Mouse (Mus musculus) hindbrain, embryonic 15.5 days (tissue): Measurements from ENCODE around the gene Crispld2. TPM values are rescaled to one million over a fixed set of nuclear protein-coding genes. Genes with fewer than 3 reads are reported as not detected.
A peak's percentile ranks its signal among the peaks of the same experiment; 100 is the strongest.

Source experiments
- ATAC-seq: fragments of 200-750 bp; cut with Nextera tagmentation; 2 replicates; pipeline ENCODE4 v1.8.0; 2017; ENCODE audit warnings: low read depth, moderate number of reproducible peaks, moderate TSS enrichment; ENCODE audit not compliant: low FRiP score
- H3K27ac ChIP-seq: fragments of 300-500 bp; sonication (generic); replicated peaks from 2 replicates; pipeline ENCODE4 v1.5.1; 2015; ENCODE audit warnings: mild to moderate bottlenecking, inconsistent platforms
- H3K27me3 ChIP-seq: fragments of 300-500 bp; sonication (generic); 2 replicates; pipeline ENCODE4 v1.6.1; 2015; ENCODE audit warnings: control low read depth, inconsistent platforms
- H3K36me3 ChIP-seq: fragments of 300-500 bp; sonication (generic); 2 replicates; pipeline ENCODE4 v1.6.1; 2015; ENCODE audit warnings: control low read depth, inconsistent platforms
- H3K4me1 ChIP-seq: fragments of 300-500 bp; sonication (generic); replicated peaks from 2 replicates; pipeline ENCODE4 v1.6.1; 2015; ENCODE audit warnings: control low read depth, inconsistent platforms
- H3K4me2 ChIP-seq: fragments of 300-500 bp; sonication (generic); 2 replicates; pipeline ENCODE4 v1.6.1; 2015; ENCODE audit warnings: moderate library complexity, mild to moderate bottlenecking, inconsistent platforms
- H3K4me3 ChIP-seq: fragments of 300-500 bp; sonication (generic); 2 replicates; pipeline ENCODE4 v1.5.1; 2015; ENCODE audit warnings: mild to moderate bottlenecking, inconsistent platforms
- H3K9ac ChIP-seq: fragments of 300-500 bp; sonication (generic); 2 replicates; pipeline ENCODE4 v1.6.1; 2015; ENCODE audit warnings: inconsistent platforms
- H3K9me3 ChIP-seq: fragments of 300-500 bp; sonication (generic); 2 replicates; pipeline ENCODE4 v1.6.1; 2016; ENCODE audit warnings: control low read depth, inconsistent platforms
- WGBS: fragments of 180-500 bp; shearing (Covaris S2); methylation state at CpG from one replicate; pipeline ENCODE4 v1.1.7; 2015; 5-methylcytosine and 5-hydroxymethylcytosine counted together
- polyA plus RNA-seq: library from polyadenylated mRNA; unstranded; fragments of >200 nt; fragmentation: Nextera tagmentation; extraction: Ambion mirVana; gene quantifications from 2 replicates; pipeline ENCODE4 v1.2.1, GENCODE M21; 2015

Crispld2 gene
- polyA plus RNA-seq, 1 experiment from 2014 or later: 1.8 TPM

DNA sequence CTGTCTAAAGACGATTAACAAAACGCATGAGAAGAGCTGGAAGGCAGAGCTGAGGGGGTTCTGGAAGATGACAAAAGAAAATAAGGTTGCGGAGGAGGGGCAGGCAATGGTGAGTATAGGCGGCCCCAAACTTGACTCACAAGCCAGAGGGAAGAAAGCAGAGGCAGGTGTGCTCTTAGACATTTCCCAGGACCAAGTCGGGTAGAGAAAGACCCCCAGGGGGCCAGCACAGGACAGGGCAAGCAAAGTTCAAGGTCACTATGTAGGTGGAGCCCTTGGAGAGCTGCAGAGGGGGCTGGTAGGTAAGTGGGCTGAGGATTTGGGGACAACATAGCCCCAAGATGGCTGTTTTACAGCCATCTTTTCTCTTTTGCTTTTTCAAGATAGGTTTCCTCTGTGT, 87.1 kb downstream of the Crispld2 start:
- WGBS: 65% methylated on average over 5 of the region's 5 CpGs
- no peak for ATAC-seq
- H3K27me3 ChIP-seq: no peaks in the 10 kb centered on the region

DNA sequence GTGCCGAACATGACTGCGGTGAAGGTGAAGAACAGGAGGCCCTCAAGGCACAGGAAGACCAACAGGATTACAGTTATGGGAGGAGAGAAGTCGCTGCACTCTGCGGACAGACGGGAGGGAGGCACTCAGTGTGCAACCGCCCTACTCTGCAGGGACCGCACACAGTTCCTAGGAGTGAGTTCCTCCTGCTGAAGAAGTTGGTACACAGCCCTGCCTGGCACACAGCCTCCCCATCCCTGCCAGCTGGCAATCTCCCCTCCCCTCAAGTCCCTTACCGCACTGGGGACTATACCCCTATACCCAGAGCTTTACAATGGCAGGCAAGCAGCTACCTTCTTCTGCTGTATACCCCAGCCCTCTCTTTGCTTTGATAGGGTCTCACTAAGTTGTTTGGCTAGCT, 91.0 kb downstream of the Crispld2 start:
- no peak overlapping the region for H3K9ac ChIP-seq
- no peaks in the 10 kb centered on the region for H3K27me3 ChIP-seq
- H3K36me3 ChIP-seq: peaks cover 55% of the 10 kb centered on the region
- H3K27ac ChIP-seq: no peak overlapping the region
- 0 out of 2 replicates have a peak, but pooled peaks have one; percentile 17 for ATAC-seq
- H3K4me1 ChIP-seq: no peaks in the 10 kb centered on the region
- H3K9me3 ChIP-seq: no peaks in the 10 kb centered on the region
- H3K4me2 ChIP-seq: no peak overlapping the region
- H3K4me3 ChIP-seq: no peak overlapping the region
- 83% methylated on average over 8 of the region's 8 CpGs for WGBS

More for the DNA sequence above, 87.1 kb downstream of the Crispld2 start:
- H3K9ac ChIP-seq: no peak overlapping the region
- no peak overlapping the region for H3K4me3 ChIP-seq
- peaks cover 22% of the 10 kb centered on the region for H3K36me3 ChIP-seq
- no peak overlapping the region for H3K27ac ChIP-seq
- no peaks in the 10 kb centered on the region for H3K9me3 ChIP-seq
- H3K4me1 ChIP-seq: no peaks in the 10 kb centered on the region
- H3K4me2 ChIP-seq: no peak overlapping the region

DNA sequence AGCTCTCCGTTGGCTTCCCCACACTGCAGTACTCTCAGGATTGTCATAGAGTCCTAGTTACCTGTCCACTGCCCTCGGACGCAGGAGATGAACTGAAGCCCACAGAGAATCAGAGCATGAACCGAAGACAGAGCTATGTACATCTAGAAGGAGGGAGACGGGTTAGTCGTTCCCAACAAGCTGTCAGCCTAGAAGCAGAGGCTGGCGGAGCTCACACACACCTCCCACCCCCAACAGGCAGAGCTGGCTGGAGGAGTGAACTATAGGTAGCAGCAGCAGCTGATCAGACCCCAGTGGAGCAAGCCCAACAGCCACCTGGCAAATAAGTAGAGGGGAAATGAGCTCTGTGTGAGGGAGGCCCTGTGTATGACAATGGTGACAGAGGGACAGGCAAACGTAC, 92.5 kb downstream of the Crispld2 start:
- no peak overlapping the region for H3K9ac ChIP-seq
- H3K4me3 ChIP-seq: no peak overlapping the region
- H3K27ac ChIP-seq: no peak overlapping the region
- no peaks in the 10 kb centered on the region for H3K9me3 ChIP-seq
- peaks cover 61% of the 10 kb centered on the region for H3K36me3 ChIP-seq
- WGBS: 93% methylated on average over 8 of the region's 8 CpGs
- H3K4me2 ChIP-seq: no peak overlapping the region
- H3K27me3 ChIP-seq: no peaks in the 10 kb centered on the region
- ATAC-seq: no peak
- H3K4me1 ChIP-seq: no peaks in the 10 kb centered on the region

DNA sequence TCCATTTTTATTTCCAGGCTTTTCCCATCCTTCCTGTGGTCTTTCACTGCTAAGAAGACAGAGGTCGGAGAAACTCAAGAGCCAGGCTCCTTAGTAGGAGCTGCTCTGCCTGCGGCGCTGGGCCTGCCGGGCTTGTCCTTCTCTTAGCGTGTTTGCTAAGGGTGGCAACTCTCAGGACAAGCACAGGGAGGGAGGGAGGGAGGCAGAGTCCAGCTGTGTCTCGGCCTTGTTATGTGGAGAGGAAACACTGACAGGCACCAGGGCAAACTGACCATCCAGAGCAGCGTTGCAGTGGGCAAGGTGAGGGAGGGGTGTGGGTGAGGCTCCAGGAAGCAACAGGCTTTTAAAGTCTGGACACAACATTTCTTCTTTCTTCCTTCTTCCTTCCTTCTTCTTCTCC, 97.3 kb downstream of the Crispld2 start:
- Histone ChIP-seq H3K4me1 (no peaks in the 10 kb centered on the region), H3K9me3 (no peaks in the 10 kb centered on the region), H3K4me3 (no peak overlapping the region), H3K9ac (no peak overlapping the region), H3K27me3 (no peaks in the 10 kb centered on the region), H3K27ac (no peak overlapping the region), H3K4me2 (no peak overlapping the region), H3K36me3 (peaks cover 64% of the 10 kb centered on the region)
- ATAC-seq: no peak
- 77% methylated on average over 7 of the region's 7 CpGs for WGBS

DNA sequence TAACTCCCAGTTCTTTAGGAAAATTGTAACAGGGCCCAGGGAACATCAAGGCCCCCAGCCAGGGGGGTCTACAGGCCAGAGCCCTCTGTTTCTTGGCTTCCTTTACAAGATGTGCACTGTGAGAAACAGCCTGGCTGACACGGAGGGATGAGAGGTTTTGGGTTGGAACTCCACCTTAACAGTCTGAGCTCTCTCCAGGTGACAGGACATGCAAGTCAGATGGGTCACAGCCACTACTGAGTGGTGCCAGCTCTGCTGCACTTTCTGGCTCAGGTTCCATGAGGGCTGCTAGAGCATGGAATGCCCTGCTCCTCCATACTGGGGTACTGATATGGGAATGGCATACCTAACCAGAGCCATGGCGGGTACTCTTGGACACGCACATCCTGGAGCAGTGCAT, 98.8 kb downstream of the Crispld2 start:
- Histone ChIP-seq H3K4me3 (no peak overlapping the region), H3K9me3 (no peaks in the 10 kb centered on the region), H3K4me1 (no peaks in the 10 kb centered on the region), H3K9ac (no peak overlapping the region), H3K27me3 (no peaks in the 10 kb centered on the region), H3K27ac (no peak overlapping the region), H3K36me3 (peaks cover 49% of the 10 kb centered on the region), H3K4me2 (no peak overlapping the region)
- no peak for ATAC-seq
- 100% methylated on average over 2 of the region's 3 CpGs for WGBS

DNA sequence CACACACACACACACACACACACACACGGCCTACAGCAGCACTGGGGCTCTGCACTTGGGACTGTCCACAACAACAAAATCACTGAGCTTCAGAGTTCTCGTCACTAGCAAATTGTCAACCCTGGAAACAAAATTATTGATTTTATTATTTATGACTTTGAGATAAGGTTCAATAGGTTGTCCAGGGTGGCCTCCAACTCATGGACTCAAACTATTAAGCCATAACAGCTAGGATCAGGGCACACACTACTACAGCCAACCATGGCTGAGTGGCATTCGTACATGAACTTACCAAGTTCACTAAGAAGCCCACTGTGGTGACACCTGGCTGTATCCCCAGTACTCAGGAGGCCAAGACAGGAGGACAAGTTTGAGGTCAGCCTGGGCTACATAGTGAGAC, 100.9 kb downstream of the Crispld2 start:
- Histone ChIP-seq H3K9ac (no peak overlapping the region), H3K36me3 (peaks cover 33% of the 10 kb centered on the region), H3K4me2 (no peak overlapping the region), H3K4me1 (0 out of 2 replicates have a peak, but pooled peaks cover 4% of the 10 kb centered on the region), H3K27ac (no peak overlapping the region), H3K4me3 (no peak overlapping the region), H3K27me3 (no peaks in the 10 kb centered on the region), H3K9me3 (no peaks in the 10 kb centered on the region)
- ATAC-seq: no peak
- 93% methylated on average over 3 of the region's 3 CpGs for WGBS

DNA sequence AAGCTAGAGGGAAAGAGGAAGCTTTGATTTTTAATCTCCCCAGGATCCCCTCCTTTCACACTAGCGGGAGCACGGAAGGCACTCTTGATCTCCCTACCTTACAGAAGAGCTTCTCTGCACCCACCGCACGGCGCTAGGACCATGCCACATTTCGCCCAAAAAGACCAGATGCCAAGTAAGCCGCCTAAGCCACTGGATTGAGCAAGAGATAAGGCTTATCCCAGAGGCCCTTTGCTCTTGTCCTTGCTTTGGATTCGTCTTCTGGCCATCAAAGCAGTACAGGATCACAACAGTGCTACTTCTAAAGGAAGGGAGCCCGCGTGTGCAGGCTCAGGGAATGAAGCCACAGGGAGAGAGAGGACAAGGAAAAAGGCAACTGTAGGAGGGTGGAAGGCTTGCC, 102.6 kb downstream of the Crispld2 start:
- Histone ChIP-seq H3K4me2 (no peak overlapping the region), H3K4me3 (no peak overlapping the region), H3K27me3 (no peaks in the 10 kb centered on the region), H3K9ac (no peak overlapping the region), H3K27ac (no peak overlapping the region), H3K4me1 (peaks cover 14% of the 10 kb centered on the region), H3K36me3 (peaks cover 26% of the 10 kb centered on the region), H3K9me3 (no peaks in the 10 kb centered on the region)
- no peak for ATAC-seq
- 87% methylated on average over 10 of the region's 10 CpGs for WGBS

DNA sequence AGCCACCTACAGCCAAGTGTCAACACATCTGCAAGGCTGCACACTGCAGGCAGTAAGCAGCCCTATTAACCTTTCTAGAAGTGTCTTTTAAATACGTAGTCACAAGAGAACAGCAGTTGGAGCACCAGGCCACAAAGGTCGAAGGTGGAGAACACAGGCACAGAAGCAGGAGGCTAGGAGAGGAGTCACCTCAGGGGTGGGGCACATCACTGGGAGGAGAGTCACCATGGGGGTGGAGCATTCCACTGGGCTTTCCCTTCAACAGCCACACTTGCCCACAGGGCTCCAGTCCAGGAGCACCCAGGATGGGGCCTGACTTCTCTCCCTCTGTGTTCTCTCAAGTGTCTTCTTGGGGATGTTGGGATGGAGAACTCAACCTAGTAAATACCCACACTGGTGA, 104.2 kb downstream of the Crispld2 start:
- 87% methylated on average over 2 of the region's 2 CpGs for WGBS
- Histone ChIP-seq H3K27me3 (no peaks in the 10 kb centered on the region), H3K36me3 (peaks cover 13% of the 10 kb centered on the region), H3K27ac (no peak overlapping the region), H3K4me1 (peaks cover 22% of the 10 kb centered on the region), H3K4me2 (no peak overlapping the region), H3K9ac (no peak overlapping the region), H3K9me3 (no peaks in the 10 kb centered on the region), H3K4me3 (no peak overlapping the region)
- no peak for ATAC-seq

DNA sequence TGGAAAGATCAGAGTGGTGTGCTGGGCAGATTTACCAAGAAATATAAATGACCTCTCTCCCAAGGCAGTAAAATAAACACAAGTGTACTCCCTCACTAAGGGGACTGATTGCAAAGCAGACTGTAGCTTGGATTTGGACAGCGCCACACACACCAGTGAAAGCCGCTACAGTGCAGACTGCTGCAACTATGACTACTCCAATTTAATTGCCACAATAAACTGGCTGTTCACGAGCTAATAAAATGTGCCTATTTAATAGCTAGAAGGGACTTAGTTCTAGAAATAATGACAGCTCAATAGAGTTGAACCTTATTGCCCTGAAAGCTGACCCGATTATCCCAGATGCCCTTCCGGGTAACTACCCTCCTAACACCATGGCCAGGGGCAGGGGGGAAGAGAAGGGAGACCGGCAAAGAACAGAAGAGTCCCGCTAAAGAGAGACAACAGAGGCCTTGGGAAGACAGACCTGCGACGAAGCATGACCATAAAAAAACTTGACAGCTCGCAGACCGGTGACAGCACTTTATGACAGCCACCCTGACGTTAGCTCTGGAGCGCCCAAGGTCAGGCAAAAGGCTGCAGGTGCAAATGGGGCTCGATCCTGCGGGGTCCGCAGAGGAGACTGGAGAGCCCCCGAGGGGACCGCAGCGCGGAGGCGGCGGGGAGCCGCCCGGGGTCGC, 108.3 kb downstream of the Crispld2 start:
- Histone ChIP-seq H3K9ac (peak overlapping the region; percentile 86), H3K27ac (peak overlapping the region; percentile 95), H3K27me3 (no peaks in the 10 kb centered on the region), H3K9me3 (no peaks in the 10 kb centered on the region), H3K4me3 (peak overlapping the region; percentile 95), H3K36me3 (no peaks in the 10 kb centered on the region), H3K4me2 (peak overlapping the region; percentile 71), H3K4me1 (peaks cover 40% of the 10 kb centered on the region)
- WGBS: 7% methylated on average over 23 of the region's 25 CpGs
- peak; percentile 52; the same call in 1 of the 2 replicates for ATAC-seq

DNA sequence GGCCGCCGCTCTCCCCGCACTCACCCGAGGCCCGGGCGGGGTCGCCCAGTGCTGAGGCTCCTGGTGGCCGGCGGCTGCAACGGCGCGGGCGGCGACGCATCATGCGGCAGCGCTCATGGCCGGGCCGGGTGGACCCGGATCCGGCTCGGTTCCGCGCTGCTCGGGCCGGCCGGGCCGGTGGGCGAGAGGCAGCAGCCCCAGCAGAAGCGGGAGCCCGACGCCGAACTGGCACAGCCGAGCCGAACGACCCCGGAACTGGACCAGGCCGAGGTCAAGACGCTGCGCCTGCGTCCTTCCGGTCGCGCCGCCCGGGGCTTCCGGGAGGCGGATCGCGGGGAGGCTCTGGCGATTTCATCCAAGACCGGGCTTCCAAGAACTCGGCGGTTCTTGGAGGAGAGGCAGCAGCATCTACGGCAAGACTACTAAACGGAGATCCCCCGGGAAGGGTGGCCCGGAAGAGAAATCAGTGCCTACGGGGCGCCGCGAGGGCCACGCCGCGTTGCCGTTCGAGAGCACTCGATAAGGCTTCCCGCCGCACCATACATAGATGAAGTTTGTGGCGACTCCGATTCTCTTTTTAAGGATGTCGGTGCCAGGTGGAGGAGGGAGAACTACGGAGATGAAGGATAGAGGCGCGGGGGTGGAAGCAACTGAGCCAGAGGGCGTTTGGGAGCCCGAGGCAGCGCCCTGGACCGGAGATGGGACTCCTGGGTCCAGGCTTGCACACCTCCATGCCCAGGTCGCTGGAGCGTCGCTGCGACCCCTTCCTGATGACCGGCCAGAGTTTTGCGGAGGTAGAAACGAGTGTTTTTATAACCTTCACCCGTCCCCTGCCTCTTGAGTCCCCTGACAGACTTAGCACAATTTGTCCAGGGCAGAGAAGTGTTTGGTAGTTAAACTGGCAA, 109.1 kb downstream of the Crispld2 start, which contains the start of gene Zdhhc7:
Gene Zdhhc7 (minus strand): TSS at position 415 of the 905 bp plus-strand sequence.
- Histone ChIP-seq H3K27ac (peak within 1 kb of the TSS; percentile 95), H3K4me1 (peaks cover 40% of the 10 kb centered on the region), H3K9ac (peak within 1 kb of the TSS; percentile 86), H3K27me3 (no peaks in the 10 kb centered on the region), H3K4me2 (peak within 1 kb of the TSS; percentile 71), H3K36me3 (no peaks in the 10 kb centered on the region), H3K4me3 (peak within 1 kb of the TSS; percentile 95), H3K9me3 (no peaks in the 10 kb centered on the region)
- under 1% methylated on average over 82 of the region's 88 CpGs for WGBS
- ATAC-seq: peak; percentile 85
